Mouse (Mus musculus) stomach, embryonic 16.5 days (tissue): ENCODE data around the gene Tesk2. TPM values are rescaled to one million over a fixed set of nuclear protein-coding genes. Genes with fewer than 3 reads are reported as not detected.

ENCODE experiments used
- ATAC-seq: fragments of 200-750 bp; cut with Nextera tagmentation; 2 replicates; pipeline ENCODE4 v1.8.0; 2017; ENCODE audit warnings: moderate number of reproducible peaks, moderate TSS enrichment; ENCODE audit not compliant: insufficient read depth, low FRiP score
- H3K27ac ChIP-seq: fragments of 300-500 bp; sonication (generic); 2 replicates; pipeline ENCODE4 v1.5.1; 2014; ENCODE audit warnings: low read length
- H3K27me3 ChIP-seq: fragments of 300-500 bp; sonication (generic); 2 replicates; pipeline ENCODE4 v1.6.1; 2014; ENCODE audit warnings: low read length, control low read depth, mixed read lengths; ENCODE audit not compliant: control insufficient read depth, insufficient read depth
- H3K36me3 ChIP-seq: fragments of 300-500 bp; sonication (generic); 2 replicates; pipeline ENCODE4 v1.6.1; 2014; ENCODE audit warnings: low read length; ENCODE audit not compliant: control insufficient read depth, insufficient read depth
- H3K4me1 ChIP-seq: fragments of 300-500 bp; sonication (generic); 2 replicates; pipeline ENCODE4 v1.6.1; 2014; ENCODE audit warnings: low read length, control low read depth, mixed read lengths; ENCODE audit not compliant: control insufficient read depth, insufficient read depth
- H3K4me2 ChIP-seq: fragments of 300-500 bp; sonication (generic); 2 replicates; pipeline ENCODE4 v1.6.1; 2014; ENCODE audit warnings: low read depth, low read length, mixed read lengths
- H3K4me3 ChIP-seq: fragments of 300-500 bp; sonication (generic); replicated peaks from 2 replicates; pipeline ENCODE4 v1.5.1; 2014; ENCODE audit warnings: mild to moderate bottlenecking, low read length
- H3K9ac ChIP-seq: fragments of 300-500 bp; sonication (generic); 2 replicates; pipeline ENCODE4 v1.6.1; 2014; ENCODE audit warnings: low read length
- H3K9me3 ChIP-seq: fragments of 300-500 bp; sonication (generic); replicated peaks from 2 replicates; pipeline ENCODE4 v1.6.1; 2016; ENCODE audit warnings: low read length, control low read depth; ENCODE audit not compliant: control insufficient read depth
- WGBS: fragments of 180-500 bp; shearing (Covaris S2); extraction: QIAGEN DNeasy Blood & Tissue Kit; methylation state at CpG from one replicate; pipeline ENCODE4 v1.1.7; 2014; 5-methylcytosine and 5-hydroxymethylcytosine counted together
- polyA plus RNA-seq: library from polyadenylated mRNA; unstranded; fragments of >200 nt; fragmentation: Nextera tagmentation; extraction: Ambion mirVana; gene quantifications from 2 replicates; pipeline ENCODE4 v1.2.1, GENCODE M21; 2015

Gene Tesk2
- polyA plus RNA-seq, 1 experiment from 2014 or later: 7.6 TPM

DNA sequence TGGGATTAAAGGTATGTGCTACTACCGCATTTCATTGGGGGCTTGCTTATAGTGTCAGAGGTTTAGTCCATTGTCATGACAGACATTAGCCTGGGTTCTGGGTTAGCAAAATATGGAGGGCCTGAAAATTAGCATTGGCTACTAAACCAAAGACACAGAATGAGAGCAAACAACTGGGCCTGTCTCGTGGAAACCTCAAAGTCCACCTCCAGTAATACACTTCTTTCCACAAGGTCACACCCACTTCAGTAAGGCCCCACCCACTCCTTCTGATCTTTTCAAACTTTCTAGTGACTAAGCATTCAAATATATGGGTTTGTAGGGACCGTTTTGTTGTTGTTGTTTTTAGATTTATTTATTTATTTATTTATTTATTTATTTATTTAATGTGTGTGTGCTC is 8.8 kb downstream of the Tesk2 start:
- WGBS: 82% methylated on average over 3 of the region's 3 CpGs
- no peak overlapping the region for H3K27ac ChIP-seq
- no peak for ATAC-seq

DNA sequence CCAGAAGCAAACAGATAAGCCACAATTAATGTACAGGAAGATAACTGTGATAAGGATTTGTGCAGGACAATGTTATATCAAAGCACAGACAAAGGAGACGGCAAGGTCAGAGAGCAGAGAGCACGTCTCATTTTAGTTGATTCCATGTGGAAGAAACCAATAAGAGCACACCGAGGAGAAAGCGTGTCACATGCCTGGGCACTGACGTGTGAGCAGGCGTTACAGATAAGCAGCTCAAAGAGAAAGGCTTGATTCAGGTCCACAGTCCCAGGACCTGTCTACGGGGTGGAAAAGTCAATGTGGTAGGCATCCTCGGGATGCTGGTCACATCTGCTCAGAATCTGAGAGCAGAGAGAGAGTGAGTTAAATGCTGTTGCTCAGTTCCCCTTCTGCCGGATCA is 10.3 kb downstream of the Tesk2 start:
- Histone ChIP-seq H3K27me3 (no peaks in the 10 kb centered on the region), H3K4me2 (no peak overlapping the region), H3K4me3 (no peak overlapping the region), H3K9me3 (no peaks in the 10 kb centered on the region), H3K9ac (no peak overlapping the region), H3K27ac (no peak overlapping the region), H3K36me3 (no peaks in the 10 kb centered on the region), H3K4me1 (no peaks in the 10 kb centered on the region)
- 79% methylated on average over 9 of the region's 9 CpGs for WGBS
- no peak for ATAC-seq

More for the DNA sequence above, 8.8 kb downstream of the Tesk2 start:
- peaks cover 7% of the 10 kb centered on the region; the same call in 1 of the 2 replicates for H3K4me1 ChIP-seq
- no peak overlapping the region for H3K4me3 ChIP-seq
- H3K27me3 ChIP-seq: no peaks in the 10 kb centered on the region
- no peak overlapping the region for H3K9ac ChIP-seq
- H3K9me3 ChIP-seq: no peaks in the 10 kb centered on the region
- H3K4me2 ChIP-seq: no peak overlapping the region
- H3K36me3 ChIP-seq: no peaks in the 10 kb centered on the region

DNA sequence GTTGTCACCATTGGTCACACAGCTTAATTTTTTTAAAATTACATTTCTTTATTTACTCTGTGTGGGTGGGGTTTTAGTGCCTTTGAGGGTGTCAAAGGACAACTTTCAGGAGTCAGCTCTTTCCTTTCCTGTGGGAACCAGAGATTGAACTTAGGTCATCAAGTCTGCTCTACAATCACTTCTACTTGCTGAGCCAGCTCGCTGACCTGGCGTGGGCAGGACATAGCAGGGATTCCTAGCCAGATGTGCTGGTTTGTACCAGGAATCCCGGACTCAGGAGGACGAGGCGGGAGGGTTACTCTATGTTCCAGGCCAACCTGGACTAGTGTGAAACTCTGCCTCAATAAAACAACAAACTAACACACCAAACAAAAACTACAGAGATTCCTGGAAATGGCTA is 11.6 kb downstream of the Tesk2 start:
- Histone ChIP-seq H3K36me3 (no peaks in the 10 kb centered on the region), H3K9ac (no peak overlapping the region), H3K4me3 (no peak overlapping the region), H3K27ac (no peak overlapping the region), H3K4me1 (no peaks in the 10 kb centered on the region), H3K9me3 (no peaks in the 10 kb centered on the region), H3K4me2 (no peak overlapping the region), H3K27me3 (no peaks in the 10 kb centered on the region)
- ATAC-seq: no peak
- 62% methylated on average over 5 of the region's 5 CpGs for WGBS

DNA sequence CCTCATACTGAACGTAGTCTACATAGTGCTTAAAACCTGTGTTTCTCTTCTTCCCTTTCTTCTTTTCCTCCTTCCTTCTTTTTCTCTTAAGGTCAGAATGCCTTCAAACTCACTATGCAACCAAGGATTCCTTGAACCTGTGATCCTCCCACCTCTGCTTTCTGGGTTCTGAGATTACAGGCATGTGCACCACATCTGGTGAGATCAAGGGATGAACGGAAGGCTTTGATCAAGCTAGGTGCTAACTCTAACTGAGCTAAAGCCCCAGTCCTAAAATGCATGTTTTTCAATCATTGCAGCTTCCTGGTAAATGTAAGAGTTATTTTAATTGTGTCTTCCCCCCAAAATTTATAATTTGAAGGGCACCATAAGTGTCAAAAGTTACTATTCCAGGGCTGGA is 14.2 kb downstream of the Tesk2 start:
- ATAC-seq: no peak
- H3K36me3 ChIP-seq: no peaks in the 10 kb centered on the region

DNA sequence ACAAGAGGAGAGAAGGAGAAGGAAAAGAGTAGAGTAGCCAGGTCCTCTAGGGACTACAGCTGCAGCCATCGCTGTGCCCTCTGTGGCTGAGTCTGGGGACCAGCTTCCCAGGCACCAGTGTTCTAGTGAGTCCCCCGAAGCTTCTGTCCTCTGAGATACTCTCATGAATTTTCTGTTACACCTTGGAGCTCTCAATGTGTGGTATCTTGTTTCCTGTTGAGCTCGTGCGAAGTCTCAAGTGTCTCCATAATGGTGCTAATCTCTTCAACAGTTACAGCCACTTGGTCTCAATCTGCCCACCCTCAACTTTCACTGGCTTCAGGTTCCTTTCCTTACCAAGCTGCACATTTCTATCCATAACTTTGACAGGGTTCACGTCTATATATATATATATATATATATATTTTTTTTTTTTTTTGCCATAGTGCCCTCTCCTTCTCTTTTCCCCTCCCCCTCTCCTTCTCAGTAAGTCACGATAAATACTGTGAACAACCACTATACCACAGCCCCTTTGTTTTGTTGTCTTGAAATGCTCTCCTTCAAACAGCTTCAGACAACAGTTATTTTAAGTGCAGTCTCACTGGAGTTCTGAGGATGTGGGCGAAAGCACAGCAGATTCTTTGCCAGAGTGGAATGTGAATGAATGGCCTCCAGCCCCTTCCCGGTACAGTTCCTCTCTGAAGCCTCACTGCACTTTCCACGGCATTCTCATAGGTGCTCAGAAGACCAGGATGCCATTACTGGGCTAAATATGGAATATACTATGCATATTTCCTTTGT is 18.4 kb downstream of the Tesk2 start:
- 76% methylated on average over 9 of the region's 9 CpGs for WGBS
- no peak for ATAC-seq
- H3K27me3 ChIP-seq: no peaks in the 10 kb centered on the region
- no peaks in the 10 kb centered on the region for H3K36me3 ChIP-seq
- H3K4me2 ChIP-seq: no peak overlapping the region
- no peak overlapping the region for H3K27ac ChIP-seq
- no peaks in the 10 kb centered on the region for H3K9me3 ChIP-seq
- H3K9ac ChIP-seq: no peak overlapping the region
- no peaks in the 10 kb centered on the region for H3K4me1 ChIP-seq
- H3K4me3 ChIP-seq: no peak overlapping the region

More for the DNA sequence above, 14.2 kb downstream of the Tesk2 start:
- 75% methylated on average over 2 of the region's 2 CpGs for WGBS
- Histone ChIP-seq H3K27ac (no peak overlapping the region), H3K9ac (no peak overlapping the region), H3K4me3 (no peak overlapping the region), H3K9me3 (no peaks in the 10 kb centered on the region), H3K27me3 (no peaks in the 10 kb centered on the region), H3K4me1 (no peaks in the 10 kb centered on the region), H3K4me2 (no peak overlapping the region)

DNA sequence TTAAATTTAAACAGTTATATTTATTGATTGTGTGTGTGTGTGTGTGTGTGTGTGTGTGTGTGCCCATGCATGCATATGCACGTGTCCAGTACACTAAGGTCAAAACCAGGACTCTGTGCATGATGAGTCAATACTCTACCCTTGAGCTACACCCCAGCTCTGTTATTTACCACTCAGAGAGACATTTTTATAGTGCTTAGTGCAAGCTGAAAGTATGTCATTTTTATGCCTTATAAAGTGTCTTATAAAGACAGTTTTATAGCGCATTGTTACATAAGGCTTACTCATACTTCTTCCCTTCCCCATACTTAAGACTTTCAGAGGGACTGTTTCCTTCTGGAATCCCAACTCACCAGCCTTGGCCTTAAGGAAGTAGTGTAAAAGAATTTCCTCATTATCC is 29.0 kb downstream of the Tesk2 start:
- Histone ChIP-seq H3K4me2 (no peak overlapping the region), H3K27me3 (no peaks in the 10 kb centered on the region), H3K4me1 (no peaks in the 10 kb centered on the region), H3K4me3 (no peak overlapping the region), H3K9ac (no peak overlapping the region), H3K36me3 (no peaks in the 10 kb centered on the region), H3K27ac (no peak overlapping the region), H3K9me3 (no peaks in the 10 kb centered on the region)
- 93% methylated on average over 2 of the region's 2 CpGs for WGBS
- no peak for ATAC-seq

DNA sequence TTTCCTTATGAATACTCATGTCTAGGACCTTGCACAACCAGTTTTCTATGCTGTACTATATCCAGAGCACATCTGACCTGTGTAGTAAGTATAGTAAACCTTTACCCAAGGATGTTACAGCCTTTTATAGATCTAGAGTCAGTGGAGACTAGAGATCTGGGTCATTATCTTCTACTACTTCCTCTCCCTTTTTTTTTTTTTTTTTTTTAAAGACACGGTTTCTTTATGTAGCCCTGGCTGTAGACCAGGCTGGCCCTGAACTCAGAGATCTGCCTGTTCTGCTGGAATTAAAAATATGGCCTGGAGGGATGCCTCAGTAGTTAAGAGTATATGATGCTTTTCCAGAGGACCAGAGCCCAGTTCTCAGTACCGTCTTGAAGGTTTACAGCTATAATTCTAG is 41.2 kb downstream of the Tesk2 start:
- 77% methylated on average over 2 of the region's 2 CpGs for WGBS
- no peak for ATAC-seq
- Histone ChIP-seq H3K4me3 (no peak overlapping the region), H3K4me1 (no peaks in the 10 kb centered on the region), H3K4me2 (no peak overlapping the region), H3K27me3 (no peaks in the 10 kb centered on the region), H3K9ac (no peak overlapping the region), H3K36me3 (no peaks in the 10 kb centered on the region), H3K27ac (no peak overlapping the region), H3K9me3 (no peaks in the 10 kb centered on the region)

DNA sequence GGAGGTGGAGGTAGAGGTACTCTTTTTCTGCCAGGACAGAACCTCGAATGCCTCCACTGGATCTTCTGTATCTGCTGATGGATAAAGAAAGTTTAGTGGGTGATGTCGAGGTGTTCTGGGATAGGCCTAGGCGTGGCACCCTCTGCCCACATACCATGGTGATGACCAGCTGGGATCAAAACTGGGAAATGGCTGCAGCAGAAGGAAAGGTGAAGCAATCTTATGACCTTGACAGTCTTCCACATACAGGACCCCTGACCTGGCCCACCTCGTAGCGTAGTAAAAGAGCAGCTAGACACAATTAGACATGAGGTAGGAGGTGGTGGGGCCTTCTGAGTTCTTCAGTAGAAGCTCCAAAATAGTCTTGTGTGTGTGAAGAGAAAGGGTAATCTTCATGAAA is 43.3 kb downstream of the Tesk2 start:
- Histone ChIP-seq H3K36me3 (no peaks in the 10 kb centered on the region), H3K27me3 (no peaks in the 10 kb centered on the region), H3K27ac (no peak overlapping the region), H3K9ac (no peak overlapping the region), H3K4me2 (no peak overlapping the region), H3K4me1 (no peaks in the 10 kb centered on the region), H3K9me3 (no peaks in the 10 kb centered on the region), H3K4me3 (no peak overlapping the region)
- 87% methylated on average over 5 of the region's 5 CpGs for WGBS
- no peak for ATAC-seq

DNA sequence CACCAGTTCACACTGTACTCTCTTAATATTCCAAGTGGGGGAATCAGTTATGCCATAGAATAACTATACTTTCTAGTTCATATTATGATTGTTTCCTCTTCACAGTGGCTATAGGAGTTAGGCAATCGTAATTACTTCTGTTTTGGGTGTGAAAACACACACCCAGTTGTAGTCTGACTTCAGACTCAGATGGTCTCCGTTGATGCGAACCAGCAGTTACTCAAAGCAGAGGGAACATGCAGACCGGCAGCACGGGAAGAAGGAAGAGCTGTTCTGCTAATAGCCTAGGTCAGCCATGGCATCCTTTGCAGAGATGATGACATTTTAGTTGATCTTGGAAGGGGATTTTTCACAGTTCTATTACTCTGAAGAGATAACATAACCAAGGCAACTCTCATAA is 47.8 kb downstream of the Tesk2 start:
- Histone ChIP-seq H3K9me3 (no peaks in the 10 kb centered on the region), H3K27ac (no peak overlapping the region), H3K9ac (no peak overlapping the region), H3K4me3 (no peak overlapping the region), H3K4me2 (no peak overlapping the region), H3K27me3 (no peaks in the 10 kb centered on the region), H3K4me1 (no peaks in the 10 kb centered on the region), H3K36me3 (no peaks in the 10 kb centered on the region)
- WGBS: 90% methylated on average over 5 of the region's 5 CpGs
- ATAC-seq: no peak
